Comparison of ENCODE assay signal across 24 mouse cellular contexts in the genomic region with DNA sequence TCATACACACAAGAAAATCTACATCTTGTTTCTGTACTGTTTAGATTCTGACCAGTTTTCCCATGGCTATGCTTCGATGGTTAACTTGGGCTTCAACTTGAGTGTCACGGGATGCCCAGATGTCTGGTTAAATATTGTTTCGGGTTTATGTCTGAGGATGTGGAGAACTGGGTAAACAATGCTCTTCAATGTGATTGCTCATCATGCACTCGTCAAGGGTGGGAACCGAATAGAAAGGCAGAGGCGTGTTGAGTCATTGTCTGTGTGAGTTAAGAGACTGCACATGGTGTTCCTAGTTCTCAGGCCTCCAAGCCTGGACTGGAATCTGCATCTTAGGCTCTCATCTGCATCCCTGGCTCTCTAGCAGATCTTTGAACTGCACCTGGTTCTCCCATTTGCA. TPM values are rescaled to one million over a fixed set of nuclear protein-coding genes. Genes with fewer than 3 reads are reported as not detected.
DNase-seq lines count a peak whose midpoint lies in the region; ATAC-seq lines count a peak whose summit lies in the region.
"Had no signal": no experiment of that assay in that cellular context is flagged by ENCODE, and none has a peak within 500 bp of the region (broad histone marks: within the 10 kb centered on the region; RNA-seq: fewer than 3 reads in every experiment).

No protein-coding gene starts in this region.

- H3K27me3 ChIP-seq in neural tube, embryonic 15.5 days (replicated peaks), result no peaks in the 10 kb centered on the region
- H3K27me3 ChIP-seq: embryonic facial prominence, embryonic 13.5 days had no signal

- no peak overlapping the region for H3K27ac ChIP-seq in neural tube, embryonic 15.5 days (replicated peaks)
- H3K27ac ChIP-seq: embryonic facial prominence, embryonic 13.5 days; gastrocnemius, adult 2 months; heart, embryonic 10.5 days; hindbrain, embryonic 14.5 days had no signal

- DNase-seq in heart, adult 11 months, result peak; percentile 68
- DNase-seq in heart, adult 8-10 months (ENCODE audit: low spot score), result no peak
- DNase-seq in kidney, postnatal 14 days, result peak; percentile 7
- DNase-seq in kidney, adult 11 months, result no peak
- peak; percentile 2 to 20 for DNase-seq in right cerebral cortex, postnatal 36 days (ENCODE audit: low spot score in 2 of 2)
- DNase-seq in right cerebral cortex, postnatal 4 days, result no peak
- DNase-seq: adrenal gland, postnatal 14 days; cerebellum, adult 8-10 months; cerebellum, postnatal 36 days; embryo, embryonic 11 days; gastrocnemius, adult 2 months; heart, postnatal 4 days; layer of hippocampus, adult 9-11 months; lung, postnatal 4 days; thymus, postnatal 14 days had no signal

- no peak overlapping the region for H3K9ac ChIP-seq in neural tube, embryonic 15.5 days (replicated peaks)
- H3K9ac ChIP-seq: embryonic facial prominence, embryonic 13.5 days; hindbrain, embryonic 14.5 days had no signal

- no peaks in the 10 kb centered on the region for H3K4me1 ChIP-seq in neural tube, embryonic 15.5 days
- H3K4me1 ChIP-seq: embryonic facial prominence, embryonic 13.5 days had no signal

- no peak for ATAC-seq in neural tube, embryonic 15.5 days (ENCODE audit: low FRiP score)
- ATAC-seq: forebrain, embryonic 14.5 days; midbrain, embryonic 16.5 days had no signal

- 82% methylated on average over 6 of the region's 6 CpGs for WGBS in neural tube, embryonic 15.5 days

- no peaks in the 10 kb centered on the region for H3K9me3 ChIP-seq in neural tube, embryonic 15.5 days (replicated peaks)
- H3K9me3 ChIP-seq: embryonic facial prominence, embryonic 13.5 days; heart, embryonic 10.5 days had no signal

- H3K36me3 ChIP-seq in neural tube, embryonic 15.5 days, result no peaks in the 10 kb centered on the region
- H3K36me3 ChIP-seq: embryonic facial prominence, embryonic 13.5 days; heart, embryonic 10.5 days had no signal

- no peak overlapping the region for H3K4me2 ChIP-seq in neural tube, embryonic 15.5 days
- H3K4me2 ChIP-seq: embryonic facial prominence, embryonic 13.5 days; hindbrain, embryonic 14.5 days had no signal

- H3K4me3 ChIP-seq in neural tube, embryonic 15.5 days (replicated peaks), result no peak overlapping the region
- H3K4me3 ChIP-seq: embryonic facial prominence, embryonic 13.5 days; erythroblast, embryonic 14.5 days; gastrocnemius, adult 2 months; heart, embryonic 10.5 days; myocyte had no signal

RNA-seq across cellular contexts. Expression of a gene that starts 36.7 kb away (rescaled TPM):
- under 1 TPM; 0.26 to 0.31 (median 0.29) TPM for total RNA-seq in heart, adult 8-10 months (2022)
- polyA plus RNA-seq in neural tube, embryonic 15.5 days (2015; fragmentation: Nextera tagmentation; extraction: Ambion mirVana), result 20.3 and 22.7 TPM in 2 replicates
- total RNA-seq: megakaryocyte-erythroid progenitor cell, adult 5-6 weeks had no signal
- polyA plus RNA-seq: erythroblast, embryonic 14.5 days had no signal

Comparison
In these comparisons a context has a peak if more than half of its experiments do, and no peak if none do; other contexts are left out.
1. DNase-seq: peak in heart, adult 11 months (single experiment), kidney, postnatal 14 days (single experiment) and right cerebral cortex, postnatal 36 days (2 of 2); none in heart, adult 8-10 months (single experiment), kidney, adult 11 months (single experiment) and right cerebral cortex, postnatal 4 days (single experiment).